Mouse (Mus musculus) small intestine, adult 2 months (tissue): Measurements from ENCODE around the gene Hlf.

Experiments used
- CTCF ChIP-seq: fragments of 200-500 bp; IDR thresholded peaks from 2 replicates; pipeline ENCODE4 v1.5.1; 2012; ENCODE audit warnings: low read depth, mild to moderate bottlenecking, control low read depth, inconsistent platforms, low read length, moderate library complexity, mixed read lengths; ENCODE audit not compliant: insufficient replicate concordance, insufficient read length; ENCODE audit errors: extremely low read depth
- POLR2A ChIP-seq: fragments of 200-500 bp; IDR thresholded peaks from 2 replicates; pipeline ENCODE4 v1.6.1; 2012; ENCODE audit warnings: low read depth, mild to moderate bottlenecking, control low read depth, inconsistent platforms, low read length, moderate library complexity

- TF ChIP-seq CTCF, result no peak
- no peak for TF ChIP-seq POLR2A
These were observed 96.1 kb downstream of the Hlf start for GRCm38 (mm10) chr11:90294622-90295021.
